Mouse (Mus musculus) heart, postnatal 0 days (tissue): ENCODE results near the gene Lysmd4.

Experiments used
- CTCF ChIP-seq: IDR thresholded peaks from 2 replicates; pipeline ENCODE4 v1.5.1; 2016; ENCODE audit warnings: antibody characterized with exemption, control low read depth, low read depth
- EP300 ChIP-seq: IDR thresholded peaks from 2 replicates; pipeline ENCODE4 v1.6.1; 2016; ENCODE audit warnings: antibody characterized with exemption, low read depth

DNA sequence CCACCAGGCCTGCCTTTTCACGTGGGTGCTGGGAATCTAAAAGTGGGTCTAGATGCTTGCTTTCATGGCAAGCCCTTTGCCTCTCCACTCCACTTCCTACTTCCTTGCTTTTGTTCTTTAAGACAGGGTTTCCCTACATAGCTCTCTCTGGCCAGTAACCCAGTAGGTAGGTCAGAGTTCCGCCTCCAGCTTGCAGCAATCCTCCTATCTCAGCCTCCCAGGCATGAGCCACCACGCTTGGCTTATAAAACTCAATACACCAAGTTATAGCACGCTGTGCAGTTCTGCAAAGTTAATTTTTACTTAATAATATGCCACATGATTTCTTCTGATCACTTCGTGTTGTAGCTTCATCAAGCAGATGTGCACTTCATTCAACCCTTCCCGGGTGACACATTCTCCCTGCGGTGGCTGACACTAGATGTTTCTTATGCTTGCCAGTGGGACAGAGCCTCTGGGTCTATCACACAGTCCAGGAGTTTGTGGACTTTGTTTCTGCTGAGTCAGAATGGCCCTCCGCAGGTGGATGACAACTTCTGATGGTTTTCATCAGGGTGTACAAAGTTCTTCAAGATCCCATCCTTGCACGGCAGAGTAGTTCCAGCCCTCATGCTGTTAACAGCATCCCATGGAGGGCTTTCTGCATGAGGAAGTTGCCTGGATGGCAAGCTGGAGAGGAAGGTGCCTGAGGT lies 16.5 kb upstream of the Lysmd4 start:
- TF ChIP-seq CTCF (no peak), EP300 (no peak)
